Mouse (Mus musculus) thymus, postnatal 14 days (tissue): Measurements from ENCODE around the gene Sh3pxd2b.

Experiments used
- DNase-seq: peaks from one replicate; pipeline ENCODE4 v3.0.0; 2021

Sh3pxd2b gene

GRCm38 (mm10) chr11:32376086-32376485, 28.5 kb downstream of the Sh3pxd2b start:
- no peak for DNase-seq

DNA sequence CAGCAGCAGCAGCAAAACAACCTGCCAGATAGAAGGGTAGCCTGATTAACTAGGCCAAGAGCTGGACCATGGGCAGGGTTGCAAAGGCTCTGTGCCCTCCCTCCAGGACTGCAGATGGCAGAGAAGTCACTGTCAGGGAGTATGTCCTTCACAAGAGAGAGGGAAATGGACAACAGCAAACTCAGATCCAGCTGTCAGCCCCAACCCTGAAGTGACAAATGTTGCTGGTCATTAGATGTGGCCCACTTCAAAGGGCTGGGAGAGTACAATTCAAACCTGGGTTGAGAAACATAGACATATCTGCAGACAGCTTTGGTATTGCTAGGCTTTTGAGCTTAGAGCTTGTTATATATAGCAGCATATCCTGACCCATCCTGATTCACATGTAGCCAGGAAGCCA, 32.3 kb downstream of the Sh3pxd2b start:
- no peak for DNase-seq

DNA sequence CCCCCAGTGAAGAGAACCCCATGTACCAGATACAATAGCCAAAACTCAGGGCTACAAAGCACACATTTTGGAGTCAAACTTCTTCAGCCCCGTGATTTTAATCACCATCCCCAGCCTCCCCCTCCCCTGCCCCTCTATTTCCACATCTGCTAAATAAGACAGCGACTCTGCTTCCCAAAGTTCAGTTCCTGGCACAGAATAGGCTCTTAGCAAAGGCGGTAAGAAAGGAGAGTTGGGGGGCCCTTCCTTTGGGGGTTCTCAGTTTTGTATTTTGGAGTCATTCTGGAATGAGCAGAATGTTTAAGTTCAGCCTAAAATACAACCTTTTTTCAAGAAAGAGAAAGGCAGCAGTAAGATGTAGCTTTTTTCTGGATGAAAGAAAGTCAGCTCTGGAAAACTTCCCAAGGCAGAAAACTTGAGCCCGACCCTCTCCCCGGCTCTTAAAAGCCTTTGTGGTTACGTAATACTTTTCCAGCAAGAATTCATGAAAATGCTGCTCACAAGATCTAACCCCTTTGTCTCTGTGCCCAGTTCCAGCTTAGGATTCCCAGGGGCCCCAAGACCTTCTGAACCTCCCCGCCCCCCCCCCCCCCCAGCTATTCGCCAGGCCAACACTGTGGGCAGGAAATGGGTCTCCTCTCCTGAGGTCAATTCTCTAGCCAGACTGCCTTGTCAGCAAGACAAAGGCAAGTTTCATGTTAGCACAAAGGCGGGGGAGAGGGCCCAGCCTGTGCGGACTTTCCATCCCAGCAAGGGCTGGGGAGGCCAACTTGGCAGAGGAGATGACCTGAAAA, 35.9 kb downstream of the Sh3pxd2b start:
- DNase-seq: no peak

DNA sequence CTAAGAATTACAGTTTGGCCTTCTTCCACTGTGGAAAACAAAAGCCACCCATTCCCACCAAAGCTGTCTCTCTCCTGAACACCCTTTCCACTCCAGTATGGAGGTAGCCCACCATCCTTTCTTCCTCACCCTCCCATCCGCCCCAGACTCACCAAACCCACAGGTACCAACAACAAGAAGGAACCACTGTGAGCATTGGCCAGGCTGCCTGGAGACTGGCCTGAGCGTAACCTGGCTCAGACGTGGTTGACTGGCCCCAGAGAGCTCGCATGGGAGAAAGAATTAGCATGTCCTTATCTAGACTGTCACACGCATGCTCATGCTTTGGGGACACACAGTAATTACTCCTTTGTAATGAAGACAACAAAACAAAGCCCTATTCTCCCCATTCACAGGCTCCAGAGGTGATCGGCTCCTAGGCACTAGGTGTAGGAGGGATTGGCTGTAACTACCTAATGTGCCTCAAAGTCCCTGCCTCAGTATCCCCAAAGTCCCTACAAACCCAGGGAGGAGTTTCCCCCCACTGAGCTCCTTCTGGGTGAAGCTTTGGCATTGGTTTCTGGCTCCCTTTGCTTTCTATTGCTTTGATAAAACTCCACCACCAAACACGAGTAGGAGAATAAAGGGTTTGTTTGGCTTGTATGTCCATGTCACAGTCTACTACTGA, 36.6 kb downstream of the Sh3pxd2b start:
- no peak for DNase-seq

DNA sequence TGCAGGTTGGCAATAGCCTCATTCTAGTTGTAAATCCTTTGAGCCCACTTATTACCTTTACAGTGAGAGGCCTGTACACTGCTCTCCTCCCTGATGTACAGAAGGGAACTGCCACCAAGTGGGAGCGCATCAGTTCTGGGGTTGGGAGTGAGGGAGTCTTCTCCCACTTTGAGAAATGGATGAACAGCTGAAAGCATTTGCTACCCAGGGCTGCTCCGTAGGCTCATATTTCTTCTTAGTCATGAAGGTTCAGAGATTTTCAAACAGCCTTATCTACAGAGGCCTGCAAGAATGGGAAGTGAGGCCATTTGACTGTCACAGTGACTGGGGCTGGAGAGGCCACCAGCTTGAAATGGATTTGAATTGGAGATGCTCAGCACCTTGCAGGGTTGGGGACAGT, 38.4 kb downstream of the Sh3pxd2b start:
- DNase-seq: no peak

GRCm38 (mm10) chr11:32388064-32388463, 40.4 kb downstream of the Sh3pxd2b start:
- no peak for DNase-seq

GRCm38 (mm10) chr11:32393095-32393494, 45.5 kb downstream of the Sh3pxd2b start:
- no peak for DNase-seq

DNA sequence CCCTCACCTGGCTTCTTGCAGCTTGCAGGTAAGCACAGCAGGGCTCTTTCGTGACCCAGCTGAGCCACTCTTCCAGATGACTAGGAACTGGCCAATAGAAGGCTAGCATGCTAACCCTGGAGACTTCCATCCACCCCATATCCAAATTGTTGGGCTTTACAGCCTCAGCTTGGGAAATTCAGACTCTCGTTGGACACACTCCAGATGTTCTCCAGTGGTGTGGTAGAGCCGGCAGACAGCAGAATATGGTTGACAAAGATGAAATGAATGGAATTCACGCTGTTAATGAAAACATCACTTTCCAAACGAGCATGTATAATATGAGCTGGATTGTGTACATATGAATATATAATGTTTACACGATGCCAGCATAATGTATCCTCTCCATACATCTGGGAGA, 48.2 kb downstream of the Sh3pxd2b start:
- no peak for DNase-seq

DNA sequence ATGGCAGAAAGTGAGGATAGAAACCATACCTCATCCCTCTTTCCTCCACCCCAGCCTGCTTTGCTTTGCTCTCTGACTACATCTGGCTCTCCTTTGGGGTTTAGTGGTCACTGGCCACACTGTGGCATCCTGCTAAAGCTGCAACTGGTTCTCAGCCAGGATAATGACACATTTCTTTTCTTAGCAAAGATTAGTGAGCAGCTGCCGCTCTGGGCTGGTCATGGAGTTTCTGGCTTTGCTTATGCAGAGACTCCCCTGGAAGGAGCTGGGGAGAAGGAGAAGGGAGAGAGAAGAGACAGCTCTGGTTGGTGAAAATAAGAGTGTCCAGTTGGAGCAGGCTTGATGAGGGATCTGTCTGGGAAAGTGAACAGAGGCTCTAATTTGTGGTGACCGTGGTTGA, 50.8 kb downstream of the Sh3pxd2b start:
- no peak for DNase-seq

- DNase-seq: no peak
These were observed 51.6 kb downstream of the Sh3pxd2b start for GRCm38 (mm10) chr11:32399261-32399660.

DNA sequence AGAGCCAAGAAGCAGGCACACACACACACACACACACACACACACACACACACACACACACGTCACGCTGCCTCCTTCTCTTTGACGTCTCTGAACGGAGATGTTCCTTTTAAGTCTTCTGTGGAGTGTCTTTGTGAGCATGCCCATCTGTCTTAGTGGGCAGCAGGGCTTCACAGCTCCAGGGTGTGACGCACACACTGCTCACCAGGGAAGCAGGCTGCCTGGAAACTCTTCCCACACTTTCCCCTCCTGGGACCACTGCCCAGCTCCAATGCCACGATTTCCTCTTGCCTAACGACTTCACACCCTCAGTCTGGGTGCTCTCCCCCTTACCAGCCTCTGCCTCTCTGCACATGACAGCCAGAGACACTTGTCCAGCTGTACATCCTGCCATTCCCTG, 55.1 kb downstream of the Sh3pxd2b start:
- DNase-seq: no peak

GRCm38 (mm10) chr11:32404708-32405107, 57.1 kb downstream of the Sh3pxd2b start:
- no peak for DNase-seq

DNA sequence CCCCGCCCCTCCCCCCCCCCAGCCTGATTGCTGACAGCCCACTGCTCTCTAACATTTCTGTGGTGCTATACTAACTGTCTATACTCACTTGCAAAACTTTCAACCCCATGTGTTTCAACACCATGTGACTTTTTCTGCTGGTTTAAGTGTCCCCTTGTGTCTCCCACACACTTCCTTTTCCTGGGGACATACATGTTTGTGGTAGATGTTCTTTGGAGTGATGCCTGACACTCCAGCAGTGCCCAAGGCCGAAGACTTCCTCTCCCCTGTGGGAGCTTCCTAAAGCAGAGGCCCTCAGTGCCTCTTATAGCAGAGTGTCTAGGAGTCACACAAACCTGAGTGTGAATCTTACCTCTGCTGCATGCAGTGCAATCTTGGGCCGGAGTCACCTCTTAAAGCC, 60.2 kb downstream of the Sh3pxd2b start:
- no peak for DNase-seq

- no peak for DNase-seq
These were observed 61.4 kb downstream of the Sh3pxd2b start for GRCm38 (mm10) chr11:32409052-32409451.

- DNase-seq: no peak
These were observed 62.4 kb downstream of the Sh3pxd2b start for GRCm38 (mm10) chr11:32409823-32410562.

- no peak for DNase-seq
These were observed 72.4 kb downstream of the Sh3pxd2b start for GRCm38 (mm10) chr11:32420001-32420400.

DNA sequence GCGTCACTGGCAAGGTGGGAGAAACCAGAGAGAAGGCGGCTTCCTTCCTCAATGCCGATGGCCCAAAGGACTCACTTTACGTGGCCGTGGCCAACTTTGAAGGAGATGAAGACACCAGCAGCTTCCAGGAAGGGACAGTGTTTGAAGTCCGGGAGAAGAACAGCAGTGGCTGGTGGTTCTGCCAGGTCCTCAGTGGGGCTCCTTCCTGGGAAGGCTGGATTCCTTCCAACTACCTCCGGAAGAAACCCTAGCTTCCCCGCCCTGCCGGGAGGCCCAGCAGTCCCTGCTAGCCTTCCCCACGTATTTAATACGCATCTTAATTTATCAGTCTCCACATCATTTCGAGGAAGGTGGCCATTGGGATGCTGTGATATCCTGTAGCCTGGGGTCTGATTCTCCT, 75.7 kb downstream of the Sh3pxd2b start:
- DNase-seq: no peak

- DNase-seq: no peak
These were observed 77.0 kb downstream of the Sh3pxd2b start for GRCm38 (mm10) chr11:32424600-32424999.

- no peak for DNase-seq
These were observed 77.5 kb downstream of the Sh3pxd2b start for GRCm38 (mm10) chr11:32425043-32425658.

GRCm38 (mm10) chr11:32427537-32427936, 79.9 kb downstream of the Sh3pxd2b start:
- no peak for DNase-seq

GRCm38 (mm10) chr11:32435410-32436060, 87.9 kb downstream of the Sh3pxd2b start:
- no peak for DNase-seq

DNA sequence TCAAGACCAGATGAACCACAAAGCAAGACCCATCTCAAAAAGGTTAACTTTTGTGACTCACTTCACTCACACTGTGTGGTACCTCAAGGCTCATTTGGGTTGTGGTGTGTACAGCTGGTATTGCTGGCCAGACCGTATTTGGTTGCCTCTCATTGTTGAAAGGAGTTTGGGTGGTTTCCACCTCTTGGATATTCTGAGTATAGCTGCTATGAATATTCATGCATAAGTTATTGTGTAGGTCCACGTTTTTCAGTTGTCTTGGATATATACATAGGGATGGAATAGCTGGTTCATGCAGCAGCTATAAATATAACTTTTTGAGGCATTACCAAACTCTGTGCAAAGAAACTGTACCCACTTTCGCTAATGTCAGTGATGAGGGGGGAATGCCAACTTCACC, 95.0 kb downstream of the Sh3pxd2b start:
- no peak for DNase-seq

- no peak for DNase-seq
These were observed 96.6 kb downstream of the Sh3pxd2b start for GRCm38 (mm10) chr11:32444266-32444665.
